Mouse (Mus musculus): ENCODE measurements around the gene C130050O18Rik.
A peak's percentile ranks its signal among the peaks of the same experiment; 100 is the strongest.

The C130050O18Rik gene

GRCm38 (mm10) chr5:139397359-139397916, 7.6 kb upstream of the C130050O18Rik start:
- DNase-seq (ENCODE audit: low spot score): no peak

- peak; percentile 96 for DNase-seq (ENCODE audit: low spot score)
Measured at GRCm38 (mm10) chr5:139397959-139398753, 6.9 kb upstream of the C130050O18Rik start.

- DNase-seq (ENCODE audit: low spot score): no peak
Measured at GRCm38 (mm10) chr5:139398786-139399185, 6.3 kb upstream of the C130050O18Rik start.

GRCm38 (mm10) chr5:139399991-139400390, 5.1 kb upstream of the C130050O18Rik start:
- no peak for DNase-seq (ENCODE audit: low spot score)

GRCm38 (mm10) chr5:139402106-139402505, 3.0 kb upstream of the C130050O18Rik start:
- DNase-seq (ENCODE audit: low spot score): no peak

GRCm38 (mm10) chr5:139403692-139404260, 1.3 kb upstream of the C130050O18Rik start:
- no peak for DNase-seq (ENCODE audit: low spot score)

- DNase-seq (ENCODE audit: low spot score): no peak
Measured at GRCm38 (mm10) chr5:139405478-139405877, 398 bp downstream of the C130050O18Rik start.

GRCm38 (mm10) chr5:139405953-139406352, 873 bp downstream of the C130050O18Rik start:
- no peak for DNase-seq (ENCODE audit: low spot score)

GRCm38 (mm10) chr5:139407121-139407885, 2.2 kb downstream of the C130050O18Rik start:
- no peak for DNase-seq (ENCODE audit: low spot score)

- DNase-seq (ENCODE audit: low spot score): no peak
Measured at GRCm38 (mm10) chr5:139408511-139408910, 3.4 kb downstream of the C130050O18Rik start.

GRCm38 (mm10) chr5:139409412-139409811, 4.3 kb downstream of the C130050O18Rik start:
- DNase-seq (ENCODE audit: low spot score): no peak

- no peak for DNase-seq (ENCODE audit: low spot score)
Measured at GRCm38 (mm10) chr5:139410056-139410455, 5.0 kb downstream of the C130050O18Rik start.

GRCm38 (mm10) chr5:139411117-139411516, 6.0 kb downstream of the C130050O18Rik start:
- DNase-seq (ENCODE audit: low spot score): no peak

- DNase-seq (ENCODE audit: low spot score): no peak
Measured at GRCm38 (mm10) chr5:139411665-139412314, 6.7 kb downstream of the C130050O18Rik start.

- DNase-seq (ENCODE audit: low spot score): no peak
Measured at GRCm38 (mm10) chr5:139413545-139413944, 8.5 kb downstream of the C130050O18Rik start.

GRCm38 (mm10) chr5:139415001-139415400, 9.9 kb downstream of the C130050O18Rik start:
- DNase-seq (ENCODE audit: low spot score): no peak

- no peak for DNase-seq (ENCODE audit: low spot score)
Measured at GRCm38 (mm10) chr5:139416942-139417341, 11.9 kb downstream of the C130050O18Rik start.

- DNase-seq (ENCODE audit: low spot score): no peak
Measured at GRCm38 (mm10) chr5:139417480-139417879, 12.4 kb downstream of the C130050O18Rik start.

- no peak for DNase-seq (ENCODE audit: low spot score)
Measured at GRCm38 (mm10) chr5:139418110-139418509, 13.0 kb downstream of the C130050O18Rik start.

GRCm38 (mm10) chr5:139418633-139419032, 13.6 kb downstream of the C130050O18Rik start:
- DNase-seq (ENCODE audit: low spot score): no peak

GRCm38 (mm10) chr5:139423026-139423865, 18.2 kb downstream of the C130050O18Rik start, which contains the start of gene Gper1:
Gper1 (plus strand) TSS chr5:139423151.
- no peak for DNase-seq (ENCODE audit: low spot score)

All from layer of hippocampus, adult 11-12 months (tissue).